Mouse (Mus musculus) common myeloid progenitor, adult 5-6 weeks (primary cell): ENCODE measurements around the gene Sbf2. TPM values are rescaled to one million over a fixed set of nuclear protein-coding genes. Genes with fewer than 3 reads are reported as not detected.

Experiments used
- ATAC-seq: replicated peaks from 2 replicates; pipeline ENCODE4 v1.8.0; 2016; ENCODE audit warnings: low read depth, mild to moderate bottlenecking, moderate TSS enrichment, inconsistent platforms; ENCODE audit not compliant: poor library complexity, severe bottlenecking
- total RNA-seq: library from RNA; stranded (forward); fragments of 200-1000, 187-1606 nt; gene quantifications from 2 replicates; pipeline ENCODE4 v1.2.3, GENCODE M21; 2017

Sbf2 gene
- total RNA-seq, 1 experiment from 2014 or later: 2.7 TPM

DNA sequence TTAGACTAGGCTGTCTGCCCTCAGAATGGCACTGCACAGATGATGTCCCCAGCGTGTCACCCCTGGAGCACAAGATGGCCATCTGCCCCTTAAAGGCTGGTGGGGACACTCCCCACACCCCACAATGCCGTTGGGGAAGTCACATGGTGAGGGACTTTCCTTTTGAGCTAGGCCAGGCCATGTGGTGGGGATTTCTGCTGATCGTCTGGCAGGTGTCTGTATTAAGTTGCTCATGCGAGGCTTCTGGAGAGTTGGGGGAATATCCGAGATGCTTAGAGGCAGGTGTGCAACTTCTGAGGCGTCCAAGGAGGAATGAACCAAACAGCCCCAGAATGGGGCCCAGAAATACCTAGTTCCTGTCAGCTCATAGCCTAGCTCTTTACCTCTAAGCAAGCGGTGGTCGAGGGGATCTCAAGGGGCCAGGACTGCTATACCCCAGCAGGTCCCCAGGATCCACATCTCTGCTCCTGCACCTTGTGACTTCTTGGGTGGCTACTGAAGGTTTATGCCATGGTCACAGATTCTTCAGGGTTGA is 328.5 kb downstream of the Sbf2 start:
- ATAC-seq: no peak

DNA sequence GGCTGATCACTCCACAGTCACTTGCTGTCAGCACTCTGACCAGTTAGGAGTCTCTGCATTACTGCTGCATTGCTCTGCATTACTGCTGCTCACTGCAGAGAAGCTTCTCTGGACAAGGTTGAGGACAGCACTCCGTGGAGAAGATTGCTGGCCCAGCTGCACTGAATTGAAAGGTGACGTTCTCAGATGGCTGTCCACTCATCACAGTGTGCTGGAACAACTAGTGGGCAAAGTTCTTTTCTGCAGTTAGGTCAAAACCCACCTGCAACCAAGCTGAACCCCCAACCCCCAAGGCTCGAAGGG is 328.9 kb downstream of the Sbf2 start:
- ATAC-seq: no peak

DNA sequence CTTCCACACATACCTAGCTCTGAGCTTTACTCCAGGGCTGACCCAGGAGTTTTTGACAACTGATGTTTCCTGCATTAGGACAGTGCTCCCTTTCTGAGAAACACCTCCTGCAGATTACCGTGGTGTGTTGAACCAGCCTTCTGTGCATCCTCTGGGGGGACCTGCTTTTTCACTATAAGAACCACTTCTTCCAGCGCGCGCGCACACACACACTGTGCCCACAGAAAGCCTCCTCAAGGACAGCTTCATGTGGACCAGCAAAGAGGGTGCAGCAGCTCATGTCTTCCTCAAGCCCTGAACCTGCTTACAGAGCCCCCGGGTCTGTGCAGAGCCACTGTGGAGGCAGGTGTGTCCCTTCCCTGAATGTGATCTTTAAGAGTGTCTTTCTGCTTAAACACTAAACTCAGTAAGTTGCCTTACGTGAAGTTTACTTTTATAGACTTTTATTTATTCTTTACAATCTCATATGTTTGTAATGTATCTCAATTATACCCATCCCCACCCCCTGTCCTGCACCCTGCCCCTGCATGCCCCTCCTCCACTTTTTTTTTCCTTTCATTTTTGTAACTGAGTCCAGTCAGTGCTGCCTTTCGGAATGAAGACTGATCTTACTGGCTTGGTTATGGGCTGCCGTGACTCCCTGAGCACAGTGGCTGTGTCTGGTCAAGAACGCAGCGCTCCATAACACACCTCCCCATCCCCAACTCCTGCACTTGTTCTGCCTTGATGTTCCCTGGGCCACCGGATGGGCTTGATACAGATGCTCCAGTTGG is 329.5 kb downstream of the Sbf2 start:
- no peak for ATAC-seq

DNA sequence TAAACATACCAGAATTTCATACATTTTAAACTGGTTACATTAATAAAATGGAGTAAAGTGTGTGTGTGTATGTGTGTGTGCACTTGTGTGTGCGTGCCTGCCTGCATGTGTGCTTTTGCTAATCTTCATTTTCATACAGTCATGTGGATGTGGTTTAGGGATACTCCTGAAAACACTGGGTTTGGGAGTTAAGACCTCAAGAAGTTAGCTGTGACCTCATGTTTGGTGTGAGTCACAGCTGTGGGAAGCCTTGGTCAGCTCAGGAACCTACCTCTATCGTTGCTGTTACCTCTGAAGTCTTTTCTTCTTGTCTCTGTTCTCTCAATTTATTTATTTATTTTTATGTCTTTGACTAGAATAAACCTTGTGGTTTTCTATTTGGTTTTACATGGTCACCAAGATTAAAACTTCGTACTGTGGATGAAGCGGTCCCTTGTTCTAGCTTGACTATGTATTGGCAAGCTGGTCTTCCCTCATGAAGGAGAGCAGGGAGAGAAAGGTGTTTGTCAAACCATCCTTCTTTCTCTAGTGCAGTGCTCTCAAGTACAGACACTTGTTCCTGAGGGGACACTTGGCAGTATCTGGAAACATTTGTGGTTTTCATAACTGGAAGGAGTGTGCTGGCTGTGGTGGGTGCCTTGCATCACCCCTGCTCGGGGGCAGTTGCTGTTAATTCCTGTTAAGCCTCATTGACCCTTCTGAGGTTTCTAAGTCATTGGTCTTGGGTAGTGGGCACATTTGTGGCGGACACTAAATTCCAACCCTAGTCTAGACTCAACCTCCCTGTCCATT is 331.0 kb downstream of the Sbf2 start:
- peak; percentile 44; the same call in 1 of the 2 replicates for ATAC-seq

DNA sequence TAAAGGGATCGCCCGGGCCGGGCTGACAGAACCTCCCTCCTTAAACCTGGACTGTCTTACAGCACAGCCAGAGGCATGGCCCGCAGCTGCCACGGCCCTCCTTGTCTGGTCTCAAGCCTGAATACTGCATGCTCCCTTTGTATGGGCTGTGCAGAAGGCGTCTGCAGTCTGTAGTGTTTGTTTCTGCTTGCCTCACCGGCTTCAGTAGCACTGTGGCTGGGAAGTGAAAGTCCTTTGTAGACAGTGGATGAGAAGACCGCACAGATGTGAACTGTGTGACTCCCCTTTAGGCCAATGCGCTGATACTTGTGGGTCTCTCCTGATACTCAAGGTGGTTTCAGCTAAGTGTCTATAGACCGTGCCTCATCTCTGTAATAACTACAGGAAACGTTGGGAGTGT is 331.9 kb downstream of the Sbf2 start:
- ATAC-seq: 0 out of 2 replicates have a peak, but pooled peaks have one; percentile 13

DNA sequence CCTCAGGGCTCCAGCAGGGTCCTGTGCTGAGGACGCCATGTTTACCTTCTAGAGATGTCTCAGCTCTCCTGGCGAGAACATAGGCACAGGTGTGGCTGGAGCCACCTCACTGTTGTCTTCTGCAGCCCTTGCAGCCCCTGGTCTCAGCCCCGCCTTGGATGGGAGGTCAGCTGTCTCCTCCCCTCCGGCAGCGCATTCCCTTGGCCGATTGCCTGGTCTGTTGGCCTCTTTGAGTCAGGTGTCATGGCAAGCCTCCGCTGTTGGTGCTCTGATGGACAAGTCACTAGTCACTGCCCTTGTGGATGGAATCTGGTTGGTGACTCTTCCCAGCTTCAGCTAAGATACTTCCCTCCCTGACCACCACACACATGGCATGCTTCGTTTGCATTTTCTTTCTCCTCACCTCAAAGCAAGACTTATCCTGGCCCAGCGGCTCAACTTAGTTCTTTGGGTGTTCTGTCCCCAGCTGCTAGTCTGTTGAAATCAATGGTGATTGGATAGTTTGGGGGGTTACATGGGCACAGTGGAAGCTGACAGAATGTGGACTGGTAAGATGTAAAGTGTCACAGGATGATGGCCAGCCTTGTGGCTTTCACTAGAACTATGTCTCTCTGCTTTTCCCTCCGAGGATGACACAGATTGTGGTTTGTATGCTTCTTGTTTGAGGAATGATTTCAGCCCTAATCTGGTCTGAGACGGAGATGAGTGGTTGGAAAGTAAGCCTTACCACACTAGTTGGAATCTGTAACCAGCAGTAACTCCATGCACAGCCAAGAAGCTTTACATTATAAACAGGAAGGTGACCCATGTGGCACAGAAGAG is 333.1 kb downstream of the Sbf2 start:
- no peak for ATAC-seq

DNA sequence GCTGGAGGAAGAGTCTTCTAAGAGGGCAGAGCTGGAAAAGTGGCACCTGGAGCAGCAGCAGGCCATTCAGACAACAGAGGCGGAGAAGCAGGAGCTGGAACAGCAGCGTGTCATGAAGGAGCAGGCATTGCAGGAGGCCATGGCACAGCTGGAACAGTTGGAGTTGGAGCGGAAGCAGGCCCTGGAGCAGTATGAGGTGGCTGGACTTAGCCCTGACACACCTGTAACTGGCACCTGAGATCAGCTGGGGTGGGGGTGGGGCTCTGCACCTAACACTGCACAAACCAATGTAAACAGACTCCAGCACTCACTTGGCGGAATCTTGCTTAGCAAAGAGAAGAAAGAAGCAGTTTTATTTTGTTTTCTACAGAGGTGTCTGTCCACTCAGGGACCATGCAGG is 335.5 kb downstream of the Sbf2 start:
- ATAC-seq: no peak

DNA sequence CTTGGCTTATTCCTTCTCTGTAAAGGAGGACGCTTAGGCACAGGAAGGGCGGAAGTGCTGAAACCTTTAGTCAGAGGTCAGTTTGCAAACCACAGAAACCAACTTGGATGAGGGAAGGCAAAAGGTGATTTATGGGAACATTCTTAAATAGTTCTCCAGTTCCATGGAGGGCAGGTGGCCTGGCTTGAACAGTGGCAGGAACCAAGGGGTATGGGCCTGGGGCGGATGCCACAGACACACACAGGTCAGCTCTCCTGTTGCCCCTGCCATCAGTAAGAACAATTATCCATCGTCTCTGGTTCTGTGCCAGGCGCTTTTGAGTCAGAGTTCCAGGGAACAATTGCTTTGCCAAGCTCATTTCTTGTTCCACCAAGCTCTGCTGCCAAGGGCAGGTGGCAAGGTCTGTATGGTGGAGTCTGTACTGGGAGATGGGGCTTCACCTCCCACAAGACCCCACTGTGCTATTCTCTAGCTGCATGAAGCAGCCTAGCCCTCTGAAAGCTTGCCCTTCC is 336.9 kb downstream of the Sbf2 start:
- no peak for ATAC-seq

DNA sequence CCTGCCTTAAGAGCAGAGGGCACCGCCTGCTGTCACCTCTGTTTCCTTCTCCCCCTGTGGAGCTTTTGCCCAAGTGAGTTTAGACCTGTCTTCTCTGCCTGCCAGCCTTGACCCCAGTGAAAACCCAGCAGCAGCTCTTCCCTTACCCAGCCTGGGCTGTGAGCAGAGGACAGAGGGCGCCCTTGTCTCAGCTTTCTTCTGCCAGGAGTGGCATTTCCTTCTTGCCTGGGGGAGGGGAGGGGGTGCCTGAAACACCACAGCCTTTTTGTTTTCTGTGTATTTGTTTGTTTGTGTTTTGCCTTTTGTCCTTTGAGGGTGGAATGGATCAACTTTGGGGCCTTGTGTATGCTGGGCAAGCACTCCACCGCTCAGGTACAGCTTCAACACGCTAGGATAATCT is 342.3 kb downstream of the Sbf2 start:
- no peak for ATAC-seq

DNA sequence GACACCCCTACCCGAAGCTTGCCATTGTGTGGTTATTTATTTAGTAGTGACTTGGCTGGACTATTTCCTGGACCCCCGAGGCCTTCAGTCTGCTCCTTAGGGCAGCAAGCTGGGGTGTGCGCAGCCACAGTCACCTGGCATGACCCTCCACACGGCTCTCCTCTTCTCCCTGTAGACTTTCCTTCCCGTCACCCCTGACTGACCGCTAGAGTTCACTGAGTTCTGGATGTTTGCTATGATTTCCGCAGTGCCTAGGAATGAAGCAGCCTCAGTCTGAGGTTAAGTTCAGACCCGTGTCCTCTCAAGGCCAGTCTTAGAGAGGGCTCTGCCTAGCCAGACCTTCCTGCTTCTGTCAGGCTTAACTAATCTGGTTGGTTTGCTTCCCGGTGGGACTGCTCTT is 342.9 kb downstream of the Sbf2 start:
- ATAC-seq: no peak

DNA sequence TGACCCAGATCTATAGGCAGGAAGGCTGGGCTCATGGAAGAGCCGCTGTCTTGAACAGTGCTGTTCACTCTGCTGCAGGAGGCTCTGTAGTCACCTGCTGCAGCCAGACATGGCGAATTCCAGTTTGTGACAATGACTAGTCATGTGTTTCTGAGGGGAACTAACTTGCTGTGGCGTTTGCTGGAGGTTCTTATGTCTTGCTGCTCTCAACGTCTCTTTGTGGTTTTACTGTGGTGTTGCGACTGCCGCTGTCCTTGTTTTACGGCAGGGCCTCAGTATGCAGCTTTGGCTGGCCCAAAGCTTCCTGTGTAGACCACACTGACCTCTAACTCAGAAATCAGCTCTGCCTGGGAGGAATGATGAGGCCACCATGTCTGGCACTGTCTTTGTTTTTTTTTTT is 344.3 kb downstream of the Sbf2 start:
- peak; percentile 84 for ATAC-seq

DNA sequence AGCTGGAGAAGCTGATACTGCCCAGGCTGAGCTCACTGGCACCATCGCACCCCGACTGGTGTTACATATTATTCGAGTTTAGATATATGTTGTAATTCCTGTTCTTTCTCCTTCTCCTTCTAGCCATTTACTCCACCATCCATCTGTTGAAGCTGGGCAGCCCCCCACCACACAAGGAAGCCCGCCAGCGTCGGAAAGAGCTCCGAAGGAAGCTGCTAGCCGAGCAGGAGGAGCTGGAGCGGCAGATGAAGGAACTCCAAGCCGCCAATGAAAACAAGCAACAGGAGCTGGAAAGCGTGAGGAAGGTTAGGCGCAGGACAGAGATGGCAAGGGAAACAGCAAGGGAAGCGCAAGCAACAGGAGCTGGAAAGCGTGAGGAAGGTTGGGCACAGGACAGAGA is 344.9 kb downstream of the Sbf2 start:
- ATAC-seq: no peak

DNA sequence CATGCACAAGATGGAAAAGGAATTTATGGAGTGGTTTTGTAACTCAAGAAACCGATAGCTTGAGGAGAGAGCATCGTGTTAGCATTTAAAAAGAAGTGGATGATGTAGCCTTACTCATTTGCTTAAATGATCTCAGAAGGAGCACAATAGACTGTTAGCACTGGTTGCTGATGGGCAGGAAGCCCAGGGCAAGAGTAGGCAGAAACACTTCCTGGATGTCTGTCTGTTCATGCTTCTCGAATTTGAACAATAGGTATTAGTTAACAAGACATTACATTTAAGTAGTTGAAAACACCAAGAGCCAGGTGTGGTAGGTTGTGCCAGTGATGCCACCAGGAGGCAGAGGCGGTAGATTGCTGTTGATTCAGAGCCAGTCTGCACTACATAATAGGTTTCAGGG is 346.2 kb downstream of the Sbf2 start:
- no peak for ATAC-seq

DNA sequence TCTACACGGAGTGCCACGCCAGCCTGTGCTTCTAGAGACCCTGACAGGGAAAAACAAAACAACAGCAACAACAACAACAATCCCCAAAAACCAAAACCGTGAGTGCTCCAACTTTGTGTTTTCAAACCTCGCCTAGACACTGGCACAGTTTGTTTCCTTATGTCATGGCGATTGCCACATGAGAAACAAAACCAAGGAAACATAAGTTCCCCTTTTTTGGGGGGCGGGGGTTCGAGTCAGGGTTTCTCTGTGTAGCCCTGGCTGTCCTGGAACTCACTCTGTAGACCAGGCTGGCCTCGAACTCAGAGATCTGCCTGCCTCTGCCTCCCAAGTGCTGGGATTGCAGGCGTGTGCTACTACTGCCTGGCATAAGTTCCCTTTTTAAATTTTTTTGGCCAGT is 346.7 kb downstream of the Sbf2 start:
- no peak for ATAC-seq

DNA sequence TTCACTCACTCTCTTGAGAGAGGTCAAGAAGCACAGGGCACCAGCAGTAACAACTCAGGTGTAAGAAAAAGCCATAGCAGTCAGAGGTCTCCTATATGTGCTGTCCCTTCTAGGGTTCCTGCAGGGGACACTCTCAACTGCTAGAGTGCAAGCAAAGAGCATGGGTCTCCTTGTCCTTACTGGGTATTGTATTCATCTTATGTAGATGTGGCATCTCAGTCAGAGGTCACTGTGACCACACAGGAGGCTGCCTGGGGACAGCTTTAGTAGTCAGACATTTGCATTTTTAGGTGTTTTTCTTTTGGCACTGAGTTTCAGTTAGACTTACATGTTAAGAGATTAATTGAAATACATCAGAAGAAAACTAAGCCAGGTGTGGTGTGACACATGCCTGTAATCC is 347.7 kb downstream of the Sbf2 start:
- ATAC-seq: no peak

DNA sequence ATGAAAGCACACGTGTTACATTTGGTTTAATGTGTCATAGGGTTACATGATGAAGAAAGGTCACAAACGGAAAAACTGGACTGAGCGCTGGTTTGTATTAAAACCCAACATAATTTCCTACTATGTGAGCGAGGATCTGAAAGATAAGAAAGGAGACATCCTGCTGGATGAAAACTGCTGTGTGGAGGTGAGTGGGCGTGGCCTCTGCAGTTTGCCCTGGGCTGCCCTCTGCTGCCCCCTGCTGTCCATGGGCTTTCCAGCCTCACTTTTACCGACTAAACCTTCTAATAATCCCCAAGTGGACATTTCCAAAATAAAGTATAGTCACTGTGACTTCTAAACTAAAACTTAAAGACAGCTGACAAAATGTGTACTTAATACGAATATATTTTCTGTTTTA is 348.9 kb downstream of the Sbf2 start:
- peak; percentile 78 for ATAC-seq

DNA sequence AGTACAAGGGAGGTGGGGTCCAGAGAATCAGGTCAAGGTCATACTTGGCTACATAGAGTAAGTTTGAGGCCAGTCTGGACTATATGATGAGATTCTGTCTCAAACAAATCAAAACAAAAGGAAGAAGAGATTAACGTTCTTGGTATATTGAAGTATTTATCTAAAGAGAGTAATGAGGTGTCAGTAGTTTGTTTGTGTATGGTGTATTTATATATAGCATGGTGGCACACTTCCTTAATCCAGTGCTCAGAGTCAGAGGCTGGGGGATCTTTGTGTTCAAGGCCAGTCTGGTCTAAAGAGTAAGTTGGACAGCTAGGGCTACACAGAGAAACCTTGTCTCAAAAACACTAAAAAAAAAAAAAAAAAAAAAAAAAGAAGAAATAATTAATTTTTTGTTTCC is 351.2 kb downstream of the Sbf2 start:
- no peak for ATAC-seq

DNA sequence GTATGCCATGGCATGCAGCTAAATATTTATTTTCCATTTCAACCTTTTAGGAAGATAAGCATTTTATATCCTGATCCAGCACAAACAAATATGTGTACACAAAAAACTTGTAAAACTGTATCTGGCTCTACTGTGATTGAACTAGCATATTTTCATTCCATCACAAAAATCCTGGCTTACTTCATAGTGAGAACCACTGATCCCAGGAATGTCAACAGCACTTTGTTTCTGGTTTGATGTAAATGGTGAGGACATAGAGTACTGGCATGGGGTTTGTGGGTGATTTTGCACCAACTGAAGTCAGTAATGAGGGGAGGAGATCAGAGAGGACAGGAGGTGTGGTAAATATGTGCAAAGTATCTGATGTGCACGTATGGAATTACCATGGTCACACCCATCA is 352.1 kb downstream of the Sbf2 start:
- no peak for ATAC-seq

DNA sequence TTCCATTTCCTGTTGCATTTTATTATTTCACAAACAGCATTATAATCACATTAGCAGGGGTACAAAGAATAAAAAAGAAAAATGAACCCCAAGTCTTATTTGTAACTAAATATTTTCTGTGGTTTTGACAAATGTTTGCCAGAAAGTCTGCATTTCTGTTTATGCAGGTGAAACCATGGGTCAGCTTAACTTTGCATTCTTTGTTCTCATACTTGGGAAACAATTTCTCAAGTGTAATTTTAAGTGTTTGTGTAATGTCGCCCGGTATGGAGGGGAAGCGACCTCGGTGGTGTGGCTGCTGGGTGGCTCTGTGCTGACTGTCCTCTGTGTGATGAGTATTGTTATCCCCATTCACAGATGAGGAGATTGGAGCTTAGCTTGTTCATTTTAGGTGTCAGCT is 352.9 kb downstream of the Sbf2 start:
- ATAC-seq: no peak

DNA sequence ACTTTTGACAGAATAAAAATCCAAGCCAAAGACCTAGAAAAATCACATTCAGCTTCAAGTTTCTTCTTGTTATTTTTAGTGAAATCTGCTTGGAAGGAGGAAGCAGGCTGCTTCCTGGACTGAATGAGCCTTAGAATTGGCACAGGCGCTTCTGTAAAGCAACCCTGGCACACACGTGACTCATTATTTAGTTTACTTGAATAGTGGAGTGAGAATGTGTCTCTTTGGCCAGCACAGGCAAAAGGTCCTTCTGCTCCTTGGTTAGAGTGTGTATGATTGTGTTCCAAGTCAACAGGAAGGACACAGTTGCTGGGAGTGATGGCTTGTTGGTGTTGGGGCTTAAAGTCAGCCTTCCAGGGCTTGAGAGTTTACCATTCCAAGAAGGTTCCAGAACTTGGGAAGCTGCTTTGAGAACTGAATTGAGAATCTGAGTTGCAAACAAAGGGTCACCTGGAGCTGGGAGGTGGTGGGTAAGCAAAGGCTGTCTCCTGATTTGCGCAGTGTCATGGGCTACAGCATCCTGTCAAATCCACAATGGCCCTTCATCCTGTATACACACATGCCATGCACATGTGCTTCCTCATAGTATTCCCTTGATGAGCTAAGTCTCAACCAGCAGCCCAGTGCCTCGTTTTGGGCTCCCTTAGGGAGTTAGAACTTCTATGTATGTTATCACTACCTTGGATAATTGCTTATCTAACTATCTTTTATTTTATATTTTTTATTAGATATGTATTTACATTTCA is 354.6 kb downstream of the Sbf2 start:
- peak; percentile 67 for ATAC-seq
